Mouse (Mus musculus): ENCODE results near the gene Snu13.

Snu13 gene

GRCm38 (mm10) chr15:82047080-82047883 is at the start of gene Snu13:
Gene Snu13, minus strand, starts transcription at chr15:82047598.
- peak; percentile 95 to 96 for DNase-seq

DNA sequence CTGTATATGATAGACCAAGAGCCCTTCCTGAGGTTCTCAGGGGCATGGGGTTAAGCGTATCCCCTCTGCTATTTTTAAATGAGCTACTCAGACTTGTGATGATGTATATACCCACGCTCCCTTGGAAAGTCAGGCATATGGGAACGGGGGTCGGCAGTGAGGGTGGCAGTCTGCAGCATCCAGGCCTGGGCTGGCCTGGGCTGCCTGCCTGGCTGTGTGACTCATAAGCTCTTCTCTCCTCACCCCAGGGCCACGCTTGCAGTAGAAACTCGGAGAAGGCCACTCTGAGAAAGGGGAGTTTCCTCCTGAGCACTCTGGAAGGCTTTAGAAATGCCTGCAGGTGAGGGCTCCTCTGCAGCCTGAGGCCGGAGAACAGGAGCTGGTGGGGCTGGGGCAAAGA is 43.7 kb upstream of the Snu13 start:
- DNase-seq: no peak

- peak in 1 of 2 experiments; percentile 44 for DNase-seq
Observed at GRCm38 (mm10) chr15:82087266-82087665, 39.9 kb upstream of the Snu13 start.

- no peak for DNase-seq
Observed at GRCm38 (mm10) chr15:82086131-82086530, 38.7 kb upstream of the Snu13 start.

- DNase-seq: no peak
Observed at GRCm38 (mm10) chr15:82085606-82086005, 38.2 kb upstream of the Snu13 start.

DNA sequence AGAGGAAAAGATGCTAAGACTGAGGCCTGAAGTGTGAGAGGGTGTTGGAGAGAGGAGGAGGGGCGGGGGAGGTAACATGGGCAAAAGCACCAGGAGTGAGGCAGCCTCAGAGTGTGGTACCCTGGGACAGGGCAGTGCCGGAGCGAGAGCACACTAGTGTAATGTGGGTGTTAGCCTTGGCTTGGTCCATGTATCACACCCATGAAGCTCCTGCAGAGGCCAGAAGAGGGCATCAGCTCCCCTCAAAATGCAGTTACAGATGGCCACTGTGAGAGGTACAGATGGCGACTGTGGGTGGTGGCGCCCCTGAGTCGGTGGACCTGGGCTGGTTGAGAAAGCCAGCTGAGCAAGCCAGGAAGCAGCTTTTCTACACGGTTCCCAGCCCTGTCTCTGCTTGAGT is 33.8 kb upstream of the Snu13 start:
- peak; percentile 81 to 85 for DNase-seq

DNA sequence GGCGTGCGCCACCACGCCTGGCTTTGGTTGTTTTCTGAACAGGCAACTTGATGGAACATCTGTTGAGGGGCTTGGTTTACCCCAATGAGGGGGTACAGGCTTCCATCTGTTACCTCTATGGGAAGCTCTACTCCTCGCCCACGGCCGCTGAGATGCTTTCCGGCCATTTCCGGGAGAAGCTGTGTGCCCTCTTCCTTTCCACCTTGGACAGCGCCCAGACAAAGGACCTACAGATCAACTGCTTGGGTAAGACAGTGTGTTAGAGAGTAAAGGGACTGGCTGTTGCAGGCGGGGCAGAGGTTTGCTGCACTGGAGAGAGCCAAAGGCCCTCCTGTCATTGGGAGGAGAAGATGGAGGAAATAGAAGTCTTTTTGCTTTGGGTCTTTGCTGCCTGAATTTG is 32.5 kb upstream of the Snu13 start:
- no peak for DNase-seq

DNA sequence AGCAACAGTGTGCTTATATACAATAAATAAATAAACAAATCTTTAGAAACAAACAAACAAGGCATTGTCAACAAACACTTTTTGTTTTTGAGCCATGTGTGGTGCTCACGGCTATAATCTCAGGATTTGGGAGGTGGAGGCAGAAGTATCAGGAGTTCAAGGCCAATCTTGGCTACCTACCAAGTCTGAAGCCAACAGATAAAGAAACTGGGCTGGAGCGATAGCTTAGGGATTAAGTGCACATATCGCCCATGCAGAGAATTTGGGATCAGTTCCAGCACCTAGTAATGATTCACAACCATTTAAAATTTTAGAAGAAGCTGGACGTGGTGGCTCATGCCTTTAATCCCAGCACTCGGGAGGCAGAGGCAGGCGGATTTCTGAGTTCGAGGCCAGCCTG is 26.1 kb upstream of the Snu13 start:
- no peak for DNase-seq

DNA sequence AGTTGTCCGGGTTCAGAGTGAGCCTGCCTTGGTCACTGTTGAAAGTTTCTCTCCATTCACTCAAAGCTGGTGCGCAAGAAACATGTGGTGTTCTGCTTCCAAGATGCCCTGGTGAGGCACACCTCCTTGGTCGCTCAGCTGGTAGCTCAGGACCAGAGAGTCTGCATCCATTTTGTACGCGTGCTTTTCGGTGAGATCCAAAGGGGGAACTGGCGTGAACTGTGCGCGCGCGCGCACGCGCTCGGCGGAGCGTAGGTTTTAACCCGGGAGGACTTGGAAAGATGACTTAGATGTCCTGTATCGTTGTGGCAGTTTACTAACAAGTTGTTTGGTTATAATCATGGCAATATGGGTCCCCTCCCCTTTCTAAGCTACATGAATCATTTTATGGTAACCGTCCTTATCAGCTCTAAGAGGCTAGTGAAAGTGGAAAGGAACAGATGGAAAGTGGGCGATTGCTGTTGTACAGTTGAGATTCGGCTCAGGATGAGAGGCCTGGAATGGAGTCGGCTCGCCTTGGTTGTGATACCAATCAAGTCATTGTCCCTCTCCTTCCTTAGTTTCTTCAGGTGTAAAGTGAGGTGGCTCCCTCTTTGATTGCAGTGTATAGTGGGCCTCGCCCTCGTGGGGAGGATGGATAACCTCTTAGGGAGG is 24.5 kb upstream of the Snu13 start:
- no peak for DNase-seq

- DNase-seq: peak in 1 of 2 experiments; percentile 13
Observed at GRCm38 (mm10) chr15:82069898-82070297, 22.5 kb upstream of the Snu13 start, which contains the start of gene Mei1. Gene Mei1, plus strand, starts transcription at chr15:82069996.

DNA sequence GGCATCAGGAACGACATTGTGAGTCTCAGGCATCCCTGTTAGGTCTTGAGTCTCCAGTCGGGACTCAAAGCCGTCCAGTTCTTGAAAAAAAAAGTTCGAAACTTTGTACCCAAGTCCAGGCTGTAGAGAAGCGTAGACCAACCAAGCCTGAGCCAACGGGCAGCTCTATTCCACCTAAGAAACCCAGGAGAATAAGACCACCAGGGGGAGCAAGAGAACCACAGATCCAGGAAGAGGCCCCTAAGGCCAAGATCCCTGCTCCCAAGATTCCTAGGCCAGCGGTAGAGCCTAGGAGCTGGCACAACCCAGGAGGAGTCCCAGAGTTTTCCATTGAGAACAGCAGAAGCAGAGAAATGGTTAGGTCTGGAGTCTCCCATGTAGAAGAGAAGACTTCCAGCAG is 18.1 kb upstream of the Snu13 start:
- DNase-seq: peak; percentile 68 to 85

DNA sequence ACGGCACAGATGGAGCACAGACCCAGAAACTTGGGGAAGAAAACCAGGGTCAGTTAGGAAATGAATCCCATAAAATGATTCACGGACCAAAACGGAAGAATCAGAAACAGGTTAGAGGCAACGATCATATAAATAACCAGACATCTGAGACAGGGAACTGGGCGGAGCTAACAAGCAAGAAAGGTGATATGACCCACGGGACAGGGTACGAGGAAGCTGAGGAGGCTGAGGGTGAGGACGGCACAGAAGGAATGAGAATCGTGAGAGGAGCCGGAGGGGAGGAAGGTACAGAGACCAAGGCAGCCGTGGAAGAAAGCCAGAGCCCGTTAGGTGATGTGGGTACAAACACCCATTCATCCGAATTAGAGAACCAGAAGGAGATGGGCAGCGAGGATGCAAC is 16.5 kb upstream of the Snu13 start:
- no peak for DNase-seq

GRCm38 (mm10) chr15:82058719-82059201 is 11.4 kb upstream of the Snu13 start, which contains the start of gene 4930407I10Rik:
Gene 4930407I10Rik, plus strand, starts transcription at chr15:82059151.
- DNase-seq: no peak

DNA sequence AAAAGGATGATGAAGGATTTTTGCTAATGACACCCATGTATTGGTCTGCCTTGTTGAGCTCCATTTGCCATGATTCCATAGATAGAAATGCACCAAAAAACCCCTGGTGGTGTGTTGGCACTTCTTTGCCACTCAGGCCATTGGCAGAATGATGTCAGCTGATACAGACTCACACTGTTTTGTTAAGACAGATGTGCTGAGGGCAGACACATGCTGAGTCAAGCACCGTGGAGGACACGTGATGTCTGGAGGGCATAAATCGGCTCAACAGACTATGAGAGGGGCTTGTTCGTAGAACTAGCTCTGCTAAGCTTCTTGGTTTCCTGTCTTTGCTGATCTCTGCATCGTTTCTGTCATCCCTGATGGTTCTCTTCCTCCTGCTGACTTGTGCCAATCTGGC is 5.1 kb upstream of the Snu13 start:
- no peak for DNase-seq

DNA sequence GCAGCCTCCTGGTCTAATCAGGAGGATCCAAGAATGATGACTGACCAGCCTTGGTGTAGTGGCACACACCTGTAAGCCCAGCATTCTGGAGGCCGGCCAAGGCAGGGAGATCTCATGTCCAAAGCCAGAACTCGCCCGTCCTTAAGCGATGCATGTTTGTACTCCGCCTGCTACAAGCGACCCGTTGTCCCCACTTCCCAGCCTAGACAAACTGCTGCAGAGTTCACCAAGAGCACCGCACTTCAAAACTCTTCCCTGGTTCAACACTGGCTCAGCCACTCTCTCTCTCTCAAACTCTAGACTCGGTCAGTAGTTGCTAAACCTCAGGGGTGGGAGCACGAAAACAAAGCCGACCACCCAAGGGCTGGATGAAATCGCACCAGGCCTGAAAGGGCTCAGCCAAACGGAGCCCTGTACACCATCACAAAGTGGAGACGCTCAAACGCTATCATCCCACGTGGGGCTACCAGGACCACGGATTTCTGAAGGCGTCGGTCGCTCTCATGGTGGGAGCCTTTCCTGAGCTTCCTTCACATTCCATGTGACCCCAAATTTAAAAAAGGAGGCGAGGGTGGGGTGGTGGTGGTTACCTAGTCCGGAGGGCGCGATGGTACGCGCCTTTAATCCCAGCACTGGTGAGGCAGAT is 1.0 kb downstream of the Snu13 start:
- peak in 1 of 2 experiments; percentile 58 for DNase-seq

DNA sequence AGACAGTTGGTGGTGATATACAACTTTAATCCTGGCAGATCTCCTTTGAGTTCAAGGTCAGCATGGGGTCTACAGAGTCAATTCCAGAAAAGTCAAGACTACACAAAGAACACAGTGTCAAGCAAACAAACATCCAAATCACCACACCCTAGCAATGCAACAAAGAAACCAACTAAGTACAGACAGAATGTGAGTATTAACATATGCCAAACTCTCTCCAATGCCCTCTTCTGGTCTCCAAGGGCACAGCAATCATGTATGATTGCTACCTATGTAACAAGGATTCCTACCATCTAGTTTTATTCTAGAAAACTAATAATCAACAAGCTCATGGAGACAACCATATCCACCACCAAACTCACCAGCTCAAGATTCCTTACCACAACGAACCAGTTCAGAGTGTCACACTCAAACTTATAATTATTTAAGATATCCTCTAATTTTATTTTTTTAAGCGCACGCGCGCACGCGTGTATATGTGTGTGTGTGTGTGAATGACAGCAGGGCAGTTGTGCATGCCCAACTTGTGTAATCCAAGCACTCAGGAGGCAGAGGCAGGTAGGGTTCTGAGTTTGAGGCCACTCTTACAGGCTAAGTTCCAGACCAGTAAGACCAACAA is 3.1 kb downstream of the Snu13 start:
- DNase-seq: peak in 1 of 2 experiments; percentile 52

DNA sequence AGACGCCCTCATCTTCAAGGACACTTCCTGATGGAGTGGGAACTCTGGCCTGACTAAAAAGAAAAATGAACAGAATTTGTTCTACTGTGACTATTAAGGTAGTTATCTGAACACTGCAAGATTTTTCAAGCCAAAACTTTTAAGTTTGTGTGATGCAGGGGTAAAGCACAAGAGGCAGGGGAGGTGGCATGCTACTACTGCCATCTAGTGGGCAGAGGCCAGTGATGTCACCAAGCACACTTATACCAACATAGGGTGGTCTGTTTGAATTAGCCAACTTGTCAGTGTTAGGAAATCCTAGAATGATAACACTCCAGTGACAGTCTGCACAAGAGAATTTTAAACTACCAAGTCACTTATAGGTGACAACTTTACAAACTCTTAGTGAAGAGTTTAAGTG is 6.7 kb downstream of the Snu13 start:
- peak; percentile 34 to 59 for DNase-seq

DNA sequence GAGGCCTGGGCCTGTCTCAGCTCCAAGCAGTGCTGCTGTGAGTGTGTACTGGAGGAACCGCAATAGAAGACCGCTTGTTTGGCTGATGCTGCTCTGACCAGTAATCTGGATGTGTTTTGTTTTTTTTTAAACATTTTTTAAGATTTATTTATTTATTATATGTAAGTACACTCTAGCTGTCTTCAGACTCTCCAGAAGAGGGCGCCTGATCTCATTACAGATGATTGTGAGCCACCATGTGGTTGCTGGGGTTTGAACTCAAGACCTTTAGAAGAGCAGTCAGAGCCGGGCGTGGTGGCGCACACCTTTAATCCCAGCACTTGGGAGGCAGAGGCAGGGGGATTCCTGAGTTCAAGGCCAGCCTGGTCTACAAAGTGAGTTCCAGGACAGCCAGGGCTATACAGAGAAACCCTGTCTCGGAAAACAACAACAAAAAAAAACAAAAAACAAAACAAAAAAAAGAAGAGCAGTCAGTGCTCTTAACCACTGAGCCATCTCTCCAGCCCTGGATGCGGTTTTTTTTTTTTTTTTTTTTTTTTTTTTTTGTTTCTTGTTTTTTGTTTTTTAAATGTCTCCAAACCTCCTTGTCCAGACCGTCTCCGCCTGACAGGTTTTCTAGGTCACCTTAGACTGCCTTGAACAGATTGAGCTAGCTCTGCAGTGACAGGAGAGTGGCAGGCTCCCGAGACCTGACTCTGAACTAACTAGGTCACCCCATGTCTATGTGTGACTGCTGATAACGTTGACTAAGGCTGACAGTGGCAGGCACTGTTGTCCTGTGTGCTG is 11.3 kb downstream of the Snu13 start:
- DNase-seq: peak in 1 of 2 experiments; percentile 47

GRCm38 (mm10) chr15:82033762-82034161 is 13.6 kb downstream of the Snu13 start, which contains the start of gene Desi1:
Gene Desi1, minus strand, starts transcription at chr15:82033862.
- no peak for DNase-seq

DNA sequence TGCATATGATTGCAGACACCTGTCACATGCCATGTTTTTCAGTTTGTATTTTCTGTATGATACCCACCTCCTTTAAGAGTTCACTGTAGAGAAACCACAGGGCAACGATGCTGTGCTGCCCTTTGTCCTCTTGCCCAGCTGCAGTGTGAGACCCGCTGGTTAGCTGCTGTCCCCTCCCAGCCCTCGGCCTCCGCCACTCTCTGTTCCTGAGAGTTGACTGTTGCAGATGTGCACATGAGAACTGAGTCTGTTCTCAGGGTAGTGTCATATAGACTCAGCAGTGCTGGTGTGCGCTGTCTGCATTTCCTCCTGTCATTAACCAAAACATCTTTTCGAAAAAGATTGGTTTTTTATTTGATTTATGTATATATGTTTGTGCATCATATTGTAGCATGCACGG is 15.0 kb downstream of the Snu13 start:
- DNase-seq: no peak

- DNase-seq: no peak
Observed at GRCm38 (mm10) chr15:82027726-82028125, 19.7 kb downstream of the Snu13 start.

DNA sequence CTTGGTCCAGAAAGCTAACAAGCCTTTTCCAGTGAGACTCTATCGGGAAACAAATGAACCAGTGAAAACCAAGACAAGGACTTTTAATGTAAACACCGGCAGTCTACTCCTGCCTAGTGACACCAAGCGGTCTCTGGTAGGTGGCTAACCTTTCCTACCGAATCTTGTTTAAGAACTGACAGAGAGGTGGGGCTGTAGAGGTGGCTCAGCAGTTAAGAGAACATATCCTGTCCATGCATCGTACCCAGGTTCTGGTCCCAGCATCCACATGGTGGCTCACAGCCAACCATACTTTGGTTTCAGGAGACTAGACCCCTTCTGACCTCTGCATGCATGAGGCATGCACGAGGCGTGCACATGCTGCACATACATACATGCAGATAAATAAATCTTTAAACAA is 20.1 kb downstream of the Snu13 start:
- DNase-seq: no peak

Data from cerebellum, postnatal 25 days (tissue).